Mouse (Mus musculus): ENCODE results near the gene Topors.

Gene Topors

GRCm38 (mm10) chr4:40269430-40270032, at the start of gene Topors, which contains the start of gene Smim27:
Gene Topors, minus strand, starts transcription at chr4:40269850.
Gene Smim27, plus strand, starts transcription at chr4:40269579.
- TF ChIP-seq GATA4 (IDR thresholded peaks at IDR 0.05; ENCODE audit: insufficient replicate concordance, low read length), result no peak

DNA sequence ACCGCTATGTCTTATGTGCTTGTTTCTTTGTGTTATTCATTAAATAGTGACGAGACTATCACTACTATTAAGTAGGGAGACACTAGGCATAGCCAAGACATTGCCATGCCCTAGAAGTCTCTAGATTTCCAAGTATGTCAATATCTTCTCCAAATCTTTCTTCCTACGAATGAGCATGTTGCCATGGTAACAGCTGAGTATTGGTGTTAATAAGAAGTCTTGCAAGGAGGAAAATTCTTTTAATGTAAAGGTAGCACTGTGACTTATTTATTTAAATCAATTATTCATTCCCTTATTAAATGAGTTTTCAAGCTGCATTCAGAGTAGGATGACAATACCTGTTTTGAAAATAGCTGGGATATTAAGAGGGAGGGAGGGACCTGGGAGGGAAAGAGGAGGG, 47.8 kb upstream of the Topors start:
- no peak for TF ChIP-seq GATA4 (IDR thresholded peaks at IDR 0.05; ENCODE audit: insufficient replicate concordance, low read length)

DNA sequence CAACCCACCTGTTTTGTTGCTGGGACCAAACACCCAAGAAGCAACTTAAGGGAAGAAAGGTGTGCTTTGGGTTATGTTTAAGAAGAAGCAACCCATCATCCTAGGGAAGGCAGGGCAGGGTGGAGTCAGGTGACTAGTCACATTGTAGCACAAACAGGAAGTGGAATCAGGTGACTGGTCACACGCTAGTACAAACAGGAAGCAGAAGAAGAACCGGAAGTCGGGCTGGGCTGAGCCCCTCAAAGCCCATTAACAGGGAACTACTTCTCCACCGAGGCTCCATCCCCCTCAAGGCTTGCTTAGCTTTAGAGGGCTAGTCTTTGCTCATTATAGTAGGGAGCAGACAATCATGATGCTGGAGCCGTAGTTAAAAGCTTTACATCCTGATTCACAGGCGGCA, 43.4 kb upstream of the Topors start:
- TF ChIP-seq GATA4 (IDR thresholded peaks at IDR 0.05; ENCODE audit: insufficient replicate concordance, low read length), result no peak

GRCm38 (mm10) chr4:40312213-40312612, 42.6 kb upstream of the Topors start:
- TF ChIP-seq GATA4 (IDR thresholded peaks at IDR 0.05; ENCODE audit: insufficient replicate concordance, low read length), result no peak

- no peak for TF ChIP-seq GATA4 (IDR thresholded peaks at IDR 0.05; ENCODE audit: insufficient replicate concordance, low read length)
Measured at GRCm38 (mm10) chr4:40310796-40311383, 41.2 kb upstream of the Topors start.

DNA sequence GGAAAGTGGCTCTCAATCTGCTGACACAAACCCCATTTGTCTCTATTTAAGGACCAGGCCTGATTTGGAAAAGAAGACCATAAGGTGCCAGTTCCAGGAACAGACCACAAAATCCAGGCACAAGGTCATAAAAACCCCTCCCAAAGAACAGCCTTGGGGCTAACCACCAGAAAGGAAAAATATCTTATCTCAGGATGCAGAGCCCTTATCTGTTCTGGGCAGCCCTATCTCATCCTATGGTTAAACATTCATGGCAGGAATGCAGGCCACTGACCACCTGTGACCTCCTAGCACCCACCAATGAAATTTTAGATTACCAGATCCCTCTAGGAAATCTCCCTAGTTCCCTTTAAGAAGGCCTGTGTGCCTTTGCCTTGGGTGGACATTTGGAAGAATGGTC, 40.0 kb upstream of the Topors start:
- TF ChIP-seq GATA4 (IDR thresholded peaks at IDR 0.05; ENCODE audit: insufficient replicate concordance, low read length), result no peak

- no peak for TF ChIP-seq GATA4 (IDR thresholded peaks at IDR 0.05; ENCODE audit: insufficient replicate concordance, low read length)
Measured at GRCm38 (mm10) chr4:40302445-40303125, 32.9 kb upstream of the Topors start.

- no peak for TF ChIP-seq GATA4 (IDR thresholded peaks at IDR 0.05; ENCODE audit: insufficient replicate concordance, low read length)
Measured at GRCm38 (mm10) chr4:40301076-40301789, 31.6 kb upstream of the Topors start.

- no peak for TF ChIP-seq GATA4 (IDR thresholded peaks at IDR 0.05; ENCODE audit: insufficient replicate concordance, low read length)
Measured at GRCm38 (mm10) chr4:40299169-40299568, 29.5 kb upstream of the Topors start.

DNA sequence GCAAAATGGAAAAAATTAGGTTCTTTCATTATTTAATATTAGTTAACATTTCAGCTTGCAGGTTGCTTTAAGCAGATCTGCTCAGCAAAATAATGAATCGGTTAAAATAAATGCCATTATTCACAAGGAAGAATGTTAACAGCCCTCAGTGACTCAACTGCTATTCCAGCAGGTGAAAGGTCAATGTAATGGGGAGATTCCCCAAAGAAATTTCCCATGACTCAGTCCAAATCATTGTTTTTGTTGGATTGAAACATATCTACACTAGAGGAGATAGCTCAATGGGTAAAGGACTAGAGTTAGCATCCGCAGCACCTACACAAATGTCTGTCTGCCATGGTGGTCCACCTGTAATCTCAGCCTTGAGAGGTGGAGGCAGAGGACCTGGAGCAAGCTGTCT, 19.4 kb upstream of the Topors start:
- no peak for TF ChIP-seq GATA4 (IDR thresholded peaks at IDR 0.05; ENCODE audit: insufficient replicate concordance, low read length)

- TF ChIP-seq GATA4 (IDR thresholded peaks at IDR 0.05; ENCODE audit: insufficient replicate concordance, low read length), result no peak
Measured at GRCm38 (mm10) chr4:40287415-40287814, 17.8 kb upstream of the Topors start.

GRCm38 (mm10) chr4:40285582-40285981, 15.9 kb upstream of the Topors start:
- TF ChIP-seq GATA4 (IDR thresholded peaks at IDR 0.05; ENCODE audit: insufficient replicate concordance, low read length), result no peak

GRCm38 (mm10) chr4:40279276-40279900, 9.7 kb upstream of the Topors start, which contains the start of gene Ndufb6:
Gene Ndufb6, minus strand, starts transcription at chr4:40279421.
- no peak; the same call in 1 of the 2 replicates for TF ChIP-seq GATA4 (IDR thresholded peaks at IDR 0.05; ENCODE audit: insufficient replicate concordance, low read length)

GRCm38 (mm10) chr4:40278880-40279275, 9.2 kb upstream of the Topors start:
- TF ChIP-seq GATA4 (IDR thresholded peaks at IDR 0.05; ENCODE audit: insufficient replicate concordance, low read length), result no peak

DNA sequence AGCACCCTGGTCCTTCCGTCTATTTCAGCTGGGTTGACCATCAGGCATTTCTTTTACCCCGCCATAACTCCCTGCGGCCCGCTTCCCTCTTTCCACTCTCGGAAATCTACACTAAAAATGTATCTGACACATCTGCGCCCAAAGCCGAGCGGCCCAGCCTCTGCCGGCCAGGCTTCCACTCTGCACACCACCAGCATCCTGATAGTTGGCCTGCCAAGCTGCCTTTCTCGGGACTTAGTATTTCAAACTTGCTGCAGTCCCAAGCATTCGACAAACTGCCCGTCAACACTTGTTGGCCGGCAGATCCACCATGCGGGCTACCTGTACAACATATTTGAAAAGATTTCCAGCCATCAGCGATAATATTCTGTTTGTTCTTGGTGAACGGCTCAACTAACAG, 815 bp downstream of the Topors start:
- TF ChIP-seq GATA4 (IDR thresholded peaks at IDR 0.05; ENCODE audit: insufficient replicate concordance, low read length), result no peak

Data from liver, adult (tissue).